Mouse (Mus musculus): Measurements from ENCODE around the gene Pter.

Gene Pter

DNA sequence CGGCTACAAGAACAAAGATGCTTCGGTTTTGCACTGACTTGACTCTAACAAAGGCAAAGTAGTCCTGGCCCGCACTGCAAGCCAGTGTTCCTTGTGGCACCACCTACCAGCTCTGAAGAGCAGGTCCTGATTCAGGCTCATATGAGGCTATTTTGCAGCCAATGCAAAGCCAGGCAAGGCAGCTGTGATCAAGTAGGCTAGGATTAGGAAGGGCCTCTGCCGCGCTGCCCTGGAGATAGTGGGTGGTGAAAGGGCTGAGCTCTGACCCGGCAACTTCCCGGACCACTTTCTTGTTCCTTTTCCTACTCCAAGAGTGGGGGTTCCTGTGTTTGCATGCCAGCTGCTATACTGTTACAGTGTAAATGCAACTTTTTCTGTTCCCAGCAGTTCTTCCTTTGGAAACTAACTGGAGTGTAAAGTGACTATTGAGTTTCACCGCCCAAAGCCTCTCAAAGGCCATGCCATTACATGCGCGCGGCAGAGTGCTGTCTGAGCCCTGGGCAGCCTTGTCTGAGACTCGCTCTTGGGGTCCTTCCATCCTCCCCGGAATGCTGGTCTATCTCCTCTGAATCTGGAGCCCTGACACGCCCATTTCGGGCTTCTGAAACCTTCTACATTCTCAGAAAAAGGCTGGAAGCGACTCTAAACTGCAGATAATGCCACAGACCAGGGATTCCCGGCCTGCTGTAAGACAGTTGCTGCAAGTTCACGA lies 85.6 kb downstream of the Pter start:
- in situ Hi-C loops (cut with MboI, MseI), result no loop called here

DNA sequence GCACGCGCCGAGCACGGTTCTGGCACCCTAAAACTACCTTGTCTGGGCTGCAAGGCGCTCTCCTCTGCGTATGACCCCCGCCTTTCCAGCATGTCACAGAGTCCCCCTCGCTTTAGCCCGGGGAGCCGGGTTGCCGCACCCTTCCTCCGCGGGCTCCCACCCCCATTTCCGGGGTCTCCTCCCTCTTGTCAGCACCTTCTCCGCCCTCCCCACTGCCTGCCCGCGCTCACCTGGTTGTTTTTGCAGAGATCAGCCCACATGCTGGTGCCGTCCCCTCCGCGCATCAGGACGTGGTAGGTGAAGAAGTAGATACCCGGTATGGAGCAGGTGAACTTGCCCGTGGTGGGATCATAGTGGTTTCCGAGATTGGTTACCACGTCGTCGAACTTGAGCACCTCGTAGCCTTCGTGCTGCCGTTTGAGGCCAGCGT lies 86.2 kb downstream of the Pter start:
- in situ Hi-C loops (cut with MboI, MseI), result no loop called here

- in situ Hi-C loops (cut with MboI, MseI), result no loop called here
Measured at GRCm38 (mm10) chr2:13010460-13011341, 86.9 kb downstream of the Pter start.

- in situ Hi-C loops (cut with MboI, MseI), result no loop called here
Measured at GRCm38 (mm10) chr2:13011472-13011871, 87.6 kb downstream of the Pter start, which contains the start of gene C1ql3. Gene C1ql3, minus strand, starts transcription at chr2:13011806.

DNA sequence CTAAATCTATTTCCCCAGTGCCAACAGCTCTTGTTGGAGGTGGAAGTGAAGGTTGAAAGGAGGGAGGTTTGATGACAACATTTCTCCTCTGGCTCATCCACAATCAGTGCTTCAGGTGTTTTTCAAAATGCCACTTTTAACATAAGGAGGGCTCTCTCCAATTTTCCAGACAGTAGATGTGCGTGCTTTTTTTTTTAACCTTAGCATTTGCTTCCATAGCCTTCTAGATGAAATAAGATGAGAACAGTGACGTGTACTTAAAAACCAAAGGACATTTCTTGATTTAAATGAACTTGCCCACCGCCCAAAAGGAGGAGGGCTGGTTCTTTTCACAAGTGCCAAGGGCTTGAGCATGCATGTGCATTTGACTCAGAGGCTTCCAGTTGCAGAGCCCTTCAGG lies 88.1 kb downstream of the Pter start:
- in situ Hi-C loops (cut with MboI, MseI), result no loop called here

- in situ Hi-C loops (cut with MboI, MseI), result no loop called here
Measured at GRCm38 (mm10) chr2:13018382-13018781, 94.5 kb downstream of the Pter start.

- in situ Hi-C loops (cut with MboI, MseI), result no loop called here
Measured at GRCm38 (mm10) chr2:13018861-13019260, 95.0 kb downstream of the Pter start.

GRCm38 (mm10) chr2:13038772-13039171 lies 114.9 kb downstream of the Pter start:
- in situ Hi-C loops (cut with MboI, MseI), result loop anchor here (10.0 kb wide), 1 partner anchor 1164 kb away; no protein-coding TSS in a partner anchor

DNA sequence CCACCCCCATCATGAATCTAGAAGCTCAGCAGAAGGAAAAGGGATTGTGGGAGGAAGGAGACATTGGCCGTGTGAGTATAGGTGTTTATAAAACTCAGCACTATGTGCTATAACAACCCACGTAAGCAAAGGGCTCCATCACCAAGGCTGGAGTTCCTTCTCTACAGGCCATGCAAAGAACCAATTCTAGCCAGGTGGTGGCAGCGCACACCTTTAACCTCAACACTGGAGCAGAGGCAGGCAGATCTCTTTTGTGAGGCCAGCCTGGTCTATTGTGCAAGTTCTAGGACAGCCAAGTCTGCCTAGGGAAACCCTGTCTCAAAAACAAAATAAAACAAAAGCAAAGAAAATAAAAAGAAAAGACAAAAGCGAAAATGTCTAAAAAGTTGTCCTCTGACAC lies 115.9 kb downstream of the Pter start:
- in situ Hi-C loops (cut with MboI, MseI), result loop anchor here (10.0 kb wide), 2 partner anchors 565 to 1165 kb away; no protein-coding TSS in a partner anchor

DNA sequence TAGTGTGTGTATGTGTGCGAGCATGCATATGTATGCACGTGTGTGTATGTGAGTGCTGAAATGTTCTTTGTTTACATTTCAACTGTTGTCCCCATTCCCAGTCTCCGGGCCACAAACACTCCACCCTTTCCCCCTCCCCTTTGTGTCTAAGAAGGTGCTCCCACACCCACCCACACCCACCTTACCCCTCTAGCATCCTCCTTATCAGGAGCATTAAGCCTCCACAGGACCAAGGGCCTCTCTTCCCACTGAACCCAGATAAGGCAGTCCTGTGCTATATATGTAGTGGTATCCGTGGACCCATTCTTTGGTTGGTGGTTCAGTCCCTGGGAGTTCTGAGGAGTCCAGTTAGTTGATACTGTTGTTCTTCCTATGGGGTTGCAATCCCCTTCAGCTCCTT lies 120.7 kb downstream of the Pter start:
- in situ Hi-C loops (cut with MboI, MseI), result loop anchor here (10.0 kb wide), 1 partner anchor 570 kb away; no protein-coding TSS in a partner anchor

DNA sequence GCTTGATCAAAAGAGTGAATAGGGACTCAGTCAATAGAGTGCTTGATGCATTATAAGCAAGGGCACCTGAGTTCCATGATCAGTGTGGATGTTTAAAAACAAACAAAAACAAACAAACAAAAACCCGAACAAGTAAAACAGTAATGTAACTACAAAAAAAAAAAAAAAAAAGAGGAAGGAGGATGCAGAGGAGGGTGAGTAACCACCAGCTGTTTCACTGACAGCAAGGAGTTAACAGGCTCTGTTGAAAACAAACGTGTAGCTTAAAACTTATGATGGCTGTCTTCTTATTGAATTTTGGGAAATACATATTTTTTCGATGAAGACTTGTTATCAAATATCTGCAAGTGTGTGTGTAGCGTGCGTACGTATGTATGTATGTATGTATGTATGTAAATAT lies 124.8 kb downstream of the Pter start:
- in situ Hi-C loops (cut with MboI, MseI), result loop anchor here (10.0 kb wide), 1 partner anchor 574 kb away; no protein-coding TSS in a partner anchor
